ENCODE assay signal across 35 mouse cellular contexts in genomic region chr8:122251739-122252138, GRCm38 (mm10).
"Had no signal": no experiment of that assay in that cellular context is flagged by ENCODE, and none has a peak within 500 bp of the region (broad histone marks: within the 10 kb centered on the region; RNA-seq: fewer than 3 reads in every experiment).

No protein-coding gene starts in this region.

- H3K9me3 ChIP-seq: heart, embryonic 10.5 days; heart, embryonic 12.5 days; heart, embryonic 13.5 days; heart, embryonic 15.5 days; hindbrain, embryonic 10.5 days; hindbrain, embryonic 12.5 days; hindbrain, embryonic 13.5 days; hindbrain, embryonic 15.5 days; intestine, embryonic 15.5 days; kidney, embryonic 15.5 days had no signal

- H3K4me2 ChIP-seq: heart, embryonic 11.5 days; heart, embryonic 12.5 days; heart, embryonic 13.5 days; heart, embryonic 15.5 days; hindbrain, embryonic 12.5 days; hindbrain, embryonic 13.5 days; hindbrain, embryonic 14.5 days; hindbrain, embryonic 15.5 days; intestine, embryonic 15.5 days; kidney, embryonic 15.5 days had no signal

- H3K4me1 ChIP-seq: intestine, embryonic 15.5 days had no signal

- H3K4me3 ChIP-seq: heart, embryonic 10.5 days; heart, embryonic 12.5 days; heart, embryonic 13.5 days; heart, embryonic 15.5 days; hindbrain, embryonic 10.5 days; hindbrain, embryonic 12.5 days; hindbrain, embryonic 13.5 days; hindbrain, embryonic 15.5 days; intestine, embryonic 15.5 days; kidney, embryonic 15.5 days; layer of hippocampus, adult 2 months had no signal

- H3K27ac ChIP-seq: heart, embryonic 13.5 days; heart, embryonic 15.5 days; hindbrain, embryonic 10.5 days; hindbrain, embryonic 12.5 days; hindbrain, embryonic 13.5 days; hindbrain, embryonic 14.5 days; hindbrain, embryonic 15.5 days; hindbrain, postnatal 0 days; intestine, embryonic 15.5 days; kidney, embryonic 15.5 days; kidney, postnatal 0 days; layer of hippocampus, adult 2 months had no signal

- ATAC-seq: hindbrain, embryonic 16.5 days; hindbrain, postnatal 0 days; inflammation-experienced regulatory T-cells, adult 6 months; intestine, embryonic 15.5 days; intestine, embryonic 16.5 days; intestine, postnatal 0 days had no signal

- H3K9ac ChIP-seq: heart, embryonic 12.5 days; heart, embryonic 13.5 days; heart, embryonic 15.5 days; hindbrain, embryonic 12.5 days; hindbrain, embryonic 13.5 days; hindbrain, embryonic 14.5 days; hindbrain, embryonic 15.5 days; intestine, embryonic 15.5 days; kidney, embryonic 15.5 days had no signal

- H3K27me3 ChIP-seq: hindbrain, embryonic 12.5 days; hindbrain, embryonic 15.5 days had no signal

- DNase-seq: heart, postnatal 10 days; heart, postnatal 14 days; heart, postnatal 36 days; heart, postnatal 4 days; kidney, adult 11 months; kidney, adult 18-20 months; kidney, adult 2 months; kidney, adult 8-10 months; kidney, adult 9 months; kidney, postnatal 10 days; kidney, postnatal 14 days; kidney, postnatal 25 days; kidney, postnatal 36 days; kidney, postnatal 4 days; layer of hippocampus, adult 9-11 months; layer of hippocampus, postnatal 36 days had no signal

- H3K36me3 ChIP-seq: heart, embryonic 10.5 days; heart, embryonic 12.5 days; heart, embryonic 13.5 days; heart, embryonic 15.5 days; hindbrain, embryonic 10.5 days; hindbrain, embryonic 12.5 days; hindbrain, embryonic 13.5 days; hindbrain, embryonic 15.5 days; intestine, embryonic 15.5 days; kidney, embryonic 15.5 days had no signal
